Mouse (Mus musculus): ENCODE results near the gene Eml4.

Eml4 gene

DNA sequence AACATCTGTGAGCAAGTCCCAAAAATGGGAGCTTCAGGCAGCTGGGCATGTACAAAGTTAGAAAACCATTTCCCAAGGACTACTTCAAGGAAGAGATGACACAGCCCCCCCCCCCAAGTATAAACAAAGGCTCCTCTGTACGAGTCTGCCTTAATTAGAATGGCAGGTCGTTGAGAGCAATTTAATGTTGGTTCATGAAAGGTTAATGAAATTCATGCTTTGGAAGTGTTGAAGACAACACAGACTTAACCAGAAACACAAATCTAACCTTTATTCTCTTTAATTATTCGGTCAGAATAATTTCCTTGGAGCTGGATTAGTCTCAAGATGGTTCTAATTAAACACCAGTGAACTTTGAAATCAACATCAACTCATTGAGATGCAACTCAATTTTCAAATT is 137.0 kb downstream of the Eml4 start:
- DNase-seq (ENCODE audit: low read depth, low spot score), result no peak

DNA sequence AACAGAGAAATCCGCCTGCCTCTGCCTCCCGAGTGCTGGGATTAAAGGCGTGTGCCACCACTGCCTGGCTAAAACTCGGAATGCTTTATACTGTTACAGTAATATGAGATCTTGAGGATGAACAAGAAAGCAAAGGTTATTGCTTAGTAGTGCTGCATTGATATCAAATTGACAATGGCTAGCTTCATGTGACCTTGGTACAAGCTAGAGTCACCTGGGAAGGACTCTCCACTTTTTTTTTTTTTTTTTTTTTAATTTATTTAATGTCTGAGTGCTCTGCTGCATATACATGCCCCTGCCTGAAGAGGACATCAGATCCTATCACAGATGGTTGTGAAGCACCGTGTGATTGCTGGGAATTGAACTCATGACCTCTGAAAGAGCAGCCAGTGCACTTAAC is 148.2 kb downstream of the Eml4 start:
- no peak for DNase-seq (ENCODE audit: low read depth, low spot score)

DNA sequence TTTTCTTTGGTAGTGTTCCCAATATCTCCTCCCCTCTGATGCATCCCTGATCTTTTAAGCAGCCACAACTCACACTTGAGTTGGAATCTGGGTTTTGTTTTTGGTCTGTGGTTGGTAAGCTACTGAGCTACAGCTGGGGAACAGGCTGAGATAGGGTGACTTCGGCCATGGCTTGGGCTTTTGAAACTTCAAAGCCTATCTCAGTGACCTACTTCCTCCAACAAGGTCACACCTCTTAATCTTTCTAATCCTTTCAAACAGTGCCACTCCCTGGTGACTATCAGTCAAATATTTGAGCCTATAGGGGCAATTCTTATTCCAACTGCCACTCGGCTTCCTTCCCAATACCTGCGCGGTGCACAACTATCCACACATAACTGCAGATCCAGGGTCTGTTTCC is 149.0 kb downstream of the Eml4 start:
- DNase-seq (ENCODE audit: low read depth, low spot score), result no peak

DNA sequence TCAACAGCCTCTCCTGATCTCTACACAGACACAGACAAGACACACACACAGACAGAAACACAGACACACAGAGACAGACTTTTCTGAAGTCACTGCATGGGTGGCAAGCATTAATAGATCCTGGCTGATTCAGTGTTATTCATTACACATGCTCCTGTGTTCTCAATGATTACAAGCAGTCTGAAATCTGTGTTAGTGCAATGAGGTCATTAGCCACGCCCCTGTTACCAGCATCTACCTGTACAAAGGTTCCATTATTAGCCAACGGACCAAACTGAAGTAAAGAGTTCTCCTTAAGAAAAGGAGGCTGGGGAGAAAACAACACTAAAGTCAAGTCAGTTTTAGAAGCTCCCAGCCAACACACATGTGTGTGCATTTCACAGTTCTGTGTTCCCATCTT is 153.0 kb downstream of the Eml4 start:
- no peak for DNase-seq (ENCODE audit: low read depth, low spot score)

DNA sequence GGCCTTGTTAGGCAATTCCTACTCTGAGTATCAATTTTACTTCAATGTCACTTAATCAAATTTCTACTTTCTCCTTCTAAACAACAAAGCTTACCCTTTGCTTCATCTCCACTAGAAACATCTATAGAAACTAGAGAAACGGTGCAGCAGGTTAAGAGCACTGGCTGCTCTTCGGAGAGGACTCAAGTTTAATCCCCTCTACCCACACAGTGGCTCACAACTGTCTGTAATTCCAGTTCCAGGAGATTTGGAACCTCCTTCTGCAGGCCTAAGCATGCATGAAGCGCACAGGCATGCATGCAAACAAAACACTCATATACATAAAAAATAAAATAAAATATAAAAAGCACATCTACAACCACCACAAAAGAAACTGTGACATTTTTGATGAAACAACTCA is 161.4 kb downstream of the Eml4 start:
- no peak for DNase-seq (ENCODE audit: low read depth, low spot score)

DNA sequence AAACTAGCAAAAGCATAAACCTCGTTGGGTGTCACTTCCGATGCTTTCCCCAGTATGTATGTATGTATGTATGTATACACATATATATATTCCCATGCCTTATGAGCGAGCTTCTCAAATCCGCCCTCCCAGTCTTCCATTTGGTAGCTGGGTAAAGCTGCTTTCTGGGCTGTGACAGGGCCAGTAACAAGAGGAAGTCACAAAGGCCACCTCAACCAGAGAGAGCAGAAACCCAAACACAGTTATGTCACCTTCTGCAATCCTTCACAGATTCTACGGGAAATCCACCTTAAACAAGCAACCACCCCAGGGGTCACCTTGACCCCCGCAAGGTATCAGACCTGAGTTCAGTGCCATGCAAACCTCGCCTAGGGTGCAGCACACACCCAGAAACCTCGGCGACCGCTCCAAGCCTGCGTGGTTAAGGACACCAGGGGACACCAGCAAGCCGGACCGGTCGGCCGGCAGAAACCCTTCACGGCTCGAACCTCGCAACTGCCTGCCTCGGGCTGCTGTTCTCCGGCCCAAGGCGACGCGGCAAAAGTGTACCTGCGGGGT is 163.0 kb downstream of the Eml4 start:
- DNase-seq (ENCODE audit: low read depth, low spot score), result no peak

DNA sequence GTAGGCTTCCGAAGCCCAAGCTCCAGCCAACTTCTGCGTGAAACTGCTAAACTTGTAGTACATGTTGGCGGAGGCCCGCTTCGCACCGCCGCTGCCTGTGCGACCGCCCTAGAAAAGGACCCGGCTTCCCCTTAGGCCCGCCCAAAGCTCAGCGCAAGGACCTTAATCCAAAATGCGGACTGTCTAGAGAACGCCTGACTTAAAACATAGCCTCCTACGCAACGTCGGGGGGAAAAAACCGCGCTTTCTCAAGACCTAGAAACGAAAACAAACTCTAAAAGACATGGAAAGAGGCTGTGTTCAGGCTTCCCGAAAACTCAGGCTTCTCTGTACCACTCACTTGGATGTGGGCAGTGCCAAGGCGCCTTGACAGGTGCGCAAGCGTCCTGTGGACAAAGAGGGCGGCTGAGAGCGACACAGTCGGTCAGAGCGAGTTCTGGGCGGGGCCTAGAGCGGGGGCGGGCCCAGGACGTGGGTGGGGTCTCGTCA is 163.5 kb downstream of the Eml4 start:
- peak; percentile 92 for DNase-seq (ENCODE audit: low read depth, low spot score)

DNA sequence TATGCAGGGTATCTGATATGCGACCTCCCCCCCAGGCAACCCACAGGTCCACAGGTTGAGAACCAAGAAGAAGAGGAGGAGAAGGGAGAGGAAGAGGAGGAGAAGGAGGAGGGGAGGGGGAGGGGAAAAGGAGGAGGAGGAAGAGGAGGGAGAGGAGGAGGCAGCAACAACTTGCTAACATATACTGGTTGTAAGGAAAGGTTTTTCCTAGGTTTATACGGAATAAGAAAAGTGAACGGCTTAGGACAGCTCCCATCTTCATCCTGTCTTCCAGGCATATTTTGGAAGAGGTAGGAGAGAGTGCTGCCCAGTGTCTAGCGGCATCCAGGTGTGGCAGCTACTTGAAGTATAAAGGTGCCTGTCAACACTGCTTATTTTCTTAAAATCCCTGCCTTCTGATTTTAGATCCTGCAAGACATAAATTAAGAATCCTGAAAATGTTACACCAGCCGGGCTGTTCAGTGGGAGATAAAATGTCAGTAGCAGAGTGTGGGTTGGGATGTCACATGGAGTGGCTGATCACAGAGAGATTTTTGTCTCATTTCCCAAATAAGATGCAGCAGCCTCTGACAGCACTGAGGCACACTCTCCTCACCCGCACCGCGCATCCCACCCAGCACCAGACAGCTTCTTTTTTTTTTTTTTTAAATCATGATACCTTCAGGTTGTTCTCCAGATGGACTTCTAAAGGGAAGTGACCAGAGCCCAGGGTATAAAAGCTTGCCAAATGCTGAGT is 166.7 kb downstream of the Eml4 start, which contains the start of gene Cox7a2l:
TSS of gene Cox7a2l (minus strand) at position 51 of the 736 bp plus-strand sequence.
- no peak for DNase-seq (ENCODE audit: low read depth, low spot score)

DNA sequence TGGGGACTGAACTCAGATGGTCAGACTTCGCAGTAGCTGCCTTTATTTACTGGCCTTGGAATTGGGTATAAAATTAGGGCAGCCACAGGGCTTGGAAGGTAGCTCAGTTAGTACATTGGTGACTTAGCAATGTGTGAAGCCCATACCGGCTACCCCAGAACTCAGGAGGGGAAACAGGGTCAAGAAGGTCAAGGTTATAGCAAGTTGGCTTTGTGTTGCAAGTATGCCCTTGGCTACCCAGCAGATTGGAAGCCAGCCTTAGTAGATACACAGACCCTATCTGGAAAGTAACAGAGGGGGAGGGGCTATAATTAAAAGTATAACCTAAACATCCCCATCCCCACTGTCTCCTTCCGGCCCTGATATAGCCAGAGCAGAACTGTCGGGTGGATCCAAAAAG is 171.2 kb downstream of the Eml4 start:
- DNase-seq (ENCODE audit: low read depth, low spot score), result no peak

DNA sequence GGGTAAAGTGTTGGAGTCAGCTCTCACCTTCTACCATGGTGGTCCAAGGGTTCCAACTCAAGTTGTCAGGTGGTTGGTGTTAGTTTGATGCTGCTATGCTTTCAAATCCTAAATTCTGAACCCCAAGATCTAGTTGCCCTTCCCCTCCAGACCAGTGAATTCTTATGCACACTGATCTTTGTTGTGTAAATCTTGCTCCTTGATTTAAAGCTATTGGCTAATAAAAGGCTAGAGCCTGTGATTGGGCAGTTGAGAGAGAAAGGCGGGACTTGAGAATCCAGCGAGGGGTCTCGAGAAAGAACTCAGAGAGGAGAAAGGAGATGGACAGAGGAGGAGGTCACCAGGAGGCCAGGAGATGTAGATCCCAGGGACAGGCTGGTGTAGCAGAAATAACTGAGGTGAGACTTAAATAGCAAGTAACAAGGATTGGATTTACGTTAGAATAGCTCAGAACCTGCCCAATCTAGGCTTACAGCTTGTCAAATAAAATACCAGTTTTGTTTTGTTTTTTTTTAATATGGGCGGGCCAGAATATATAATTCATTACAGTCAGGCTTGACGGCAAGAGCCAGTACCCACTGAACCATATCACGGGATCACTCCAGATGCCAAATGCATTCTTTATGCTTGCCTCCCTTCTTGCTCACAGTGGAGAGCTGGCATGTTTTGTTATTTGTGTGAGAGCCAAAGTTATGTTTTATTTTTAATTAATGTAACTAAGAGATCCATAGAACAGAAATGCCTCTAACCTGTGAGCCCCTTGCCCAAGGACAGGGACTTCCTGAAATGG is 172.1 kb downstream of the Eml4 start:
- DNase-seq (ENCODE audit: low read depth, low spot score), result no peak

DNA sequence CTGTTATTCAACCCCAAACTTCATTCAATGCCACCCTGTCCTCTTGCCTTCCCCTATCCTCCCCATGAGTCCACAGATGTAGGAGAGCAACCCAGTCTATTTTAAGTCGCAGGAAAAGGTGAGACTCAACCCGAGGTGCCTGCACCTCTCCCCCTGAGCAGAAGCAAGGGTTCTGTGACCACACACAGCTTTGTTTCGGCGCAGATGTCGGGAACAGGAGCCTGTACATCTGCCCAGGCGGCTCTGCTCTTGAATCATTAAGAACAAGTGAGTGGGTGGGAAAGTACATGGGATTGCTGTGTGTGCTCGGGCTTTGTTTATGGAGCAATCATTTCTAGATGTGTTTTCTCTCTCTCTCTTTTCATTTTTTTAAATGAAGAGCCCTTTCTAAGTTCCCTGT is 174.0 kb downstream of the Eml4 start:
- DNase-seq (ENCODE audit: low read depth, low spot score), result no peak

DNA sequence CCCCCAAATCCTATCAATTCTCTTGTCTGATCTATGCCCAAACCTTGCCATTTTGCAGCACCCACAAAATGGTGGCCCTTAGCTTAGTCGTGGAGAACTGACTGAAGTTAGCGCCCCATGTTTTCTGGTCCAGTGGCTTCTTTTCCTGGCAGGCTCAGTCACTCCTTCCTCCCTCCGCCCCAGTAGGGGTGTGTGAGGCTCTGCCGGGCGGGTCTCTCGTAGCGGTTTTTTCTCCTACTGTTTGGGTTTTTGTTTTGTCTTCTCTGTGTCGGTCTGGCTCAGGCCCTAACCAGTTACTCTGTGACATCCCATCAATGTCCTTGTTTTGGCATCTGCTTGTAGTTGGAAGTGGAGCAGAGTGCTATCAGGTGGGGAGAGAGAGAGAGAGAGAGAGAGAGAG is 174.9 kb downstream of the Eml4 start:
- no peak for DNase-seq (ENCODE audit: low read depth, low spot score)

DNA sequence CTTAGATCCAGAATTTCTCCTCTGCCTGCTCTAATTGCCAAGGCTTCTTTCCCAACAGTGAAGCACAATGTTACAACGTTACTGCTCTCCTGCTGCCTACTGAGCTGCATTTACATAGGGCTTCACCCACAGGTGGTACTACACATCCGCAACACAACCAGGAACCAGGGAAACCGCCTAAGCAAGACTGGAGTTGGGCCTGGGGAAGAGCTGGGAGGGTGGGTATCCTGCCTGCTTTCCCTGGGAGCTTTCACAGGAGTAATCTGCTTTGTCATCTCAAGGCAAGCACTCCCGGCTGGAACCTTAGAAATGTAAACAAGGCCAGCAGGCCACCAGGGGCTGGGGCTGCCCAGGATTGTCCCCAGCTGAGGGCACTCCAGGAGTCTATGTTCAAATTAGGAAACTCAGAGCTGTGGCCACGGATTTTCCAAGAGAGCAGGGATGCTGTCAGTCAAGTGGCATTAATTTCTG is 175.4 kb downstream of the Eml4 start:
- DNase-seq (ENCODE audit: low read depth, low spot score), result no peak

DNA sequence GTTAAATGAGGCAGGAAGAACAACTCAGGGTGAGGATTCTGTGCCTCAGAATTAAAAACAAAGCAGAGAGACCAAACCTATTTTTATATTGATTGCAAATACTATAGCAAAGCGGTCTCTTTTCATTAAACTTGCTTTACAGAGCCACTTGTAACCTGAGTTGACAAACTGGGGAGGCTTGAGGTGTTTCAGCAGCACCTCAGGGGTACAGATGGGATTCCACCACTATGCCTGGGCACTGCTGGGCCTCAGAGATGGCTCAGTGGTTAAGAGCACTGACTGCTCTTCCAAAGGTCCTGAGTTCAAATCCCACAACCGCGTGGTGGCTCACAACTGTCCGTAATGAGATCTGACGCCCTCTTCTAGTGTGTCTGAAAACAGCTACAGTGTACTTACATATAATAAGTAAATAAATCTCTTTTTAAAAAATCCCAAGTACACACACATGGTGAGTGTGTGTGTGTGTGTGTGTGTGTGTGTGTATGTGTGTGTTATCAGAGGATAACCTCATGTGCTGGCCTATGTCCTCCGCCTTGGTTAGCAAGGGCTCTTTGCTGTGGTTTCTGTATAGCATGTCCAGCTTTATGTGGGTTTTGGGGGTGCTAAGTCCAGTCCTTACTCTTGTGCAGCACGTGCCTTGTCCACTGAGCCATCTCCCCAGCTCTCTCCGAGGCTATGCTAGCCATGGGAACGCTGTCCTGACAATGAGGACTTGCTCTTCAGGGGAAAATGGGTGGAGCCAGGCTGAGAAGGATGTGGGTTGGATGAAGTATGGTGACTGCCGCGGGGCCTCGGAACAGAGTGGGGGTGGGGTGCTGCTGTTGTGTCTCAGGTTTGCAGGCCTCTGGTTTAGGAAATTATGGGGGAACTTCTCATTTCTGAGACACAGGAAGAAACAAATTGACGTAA is 176.1 kb downstream of the Eml4 start:
- DNase-seq (ENCODE audit: low read depth, low spot score), result no peak

DNA sequence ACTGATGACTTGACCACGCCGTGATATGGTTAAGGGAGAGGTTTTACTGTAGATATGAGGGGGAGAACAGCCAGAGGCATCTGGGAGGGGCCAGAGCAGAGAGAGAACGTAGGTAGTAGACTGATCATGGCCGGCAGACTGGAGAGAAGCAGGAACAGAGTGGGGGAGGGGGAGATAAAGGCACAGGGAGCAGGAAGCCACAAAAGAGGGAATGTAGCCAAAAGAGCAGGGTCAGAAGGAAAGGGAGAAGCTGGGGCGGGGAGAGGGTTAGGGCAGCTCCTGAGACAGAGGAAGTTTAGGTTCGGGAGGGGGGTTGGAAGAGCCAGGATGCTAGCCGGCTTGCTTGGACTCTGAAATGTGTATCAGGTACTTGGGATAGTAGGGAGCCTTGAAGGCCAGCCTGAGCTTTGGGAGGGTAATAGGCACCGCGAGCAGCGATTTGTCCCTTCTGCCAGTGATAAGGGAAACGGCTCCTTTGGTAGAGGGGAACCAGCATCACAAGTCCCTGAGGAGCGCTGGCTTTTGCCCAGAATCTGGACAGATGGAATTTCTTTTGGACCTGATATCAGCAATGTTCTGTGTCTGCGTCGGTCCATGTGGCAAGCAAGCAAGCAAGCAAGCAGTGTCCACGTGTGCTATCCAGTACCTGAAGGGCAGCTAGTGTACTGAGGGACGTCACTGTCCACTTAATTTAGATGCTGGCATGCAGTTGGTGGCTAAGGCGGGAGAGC is 177.1 kb downstream of the Eml4 start:
- no peak for DNase-seq (ENCODE audit: low read depth, low spot score)
